Mouse (Mus musculus): ENCODE measurements around the gene Tcirg1.

GRCm38 (mm10) chr19:3897557-3897956, 9.4 kb downstream of the Tcirg1 start:
- TF ChIP-seq POLR2A (IDR thresholded peaks at IDR 0.05; ENCODE audit: borderline replicate concordance, low read depth, low read length): no peak
- no peak for TF ChIP-seq CTCF (IDR thresholded peaks at IDR 0.05; ENCODE audit: low read depth, low read length)
